Mouse (Mus musculus) layer of hippocampus, adult 9-10 months (tissue): ENCODE data around the gene Chd3.
"Not testable (repeated sequence)": the region's sequence is repeated elsewhere in the genome, so short reads cannot be mapped to it uniquely, and the experiment has no call there.

ENCODE experiments used
- DNase-seq: peaks from one replicate; pipeline ENCODE4 v3.0.0; 2022; ENCODE audit warnings: low spot score

The Chd3 gene

GRCm38 (mm10) chr11:69323667-69324111 lies 45.5 kb downstream of the Chd3 start, which contains the start of the genes Cntrob and Trappc1:
TSS of gene Cntrob (minus strand) at chr11:69323775.
TSS of gene Trappc1 (plus strand) at chr11:69323980.
- DNase-seq: peak; percentile 95

- no peak for DNase-seq
Measured at GRCm38 (mm10) chr11:69322693-69323471, 46.3 kb downstream of the Chd3 start.

GRCm38 (mm10) chr11:69322010-69322409 lies 47.2 kb downstream of the Chd3 start:
- DNase-seq: no peak

- DNase-seq: no peak
Measured at GRCm38 (mm10) chr11:69321580-69321979, 47.6 kb downstream of the Chd3 start.

GRCm38 (mm10) chr11:69318000-69318399 lies 51.2 kb downstream of the Chd3 start:
- not testable (repeated sequence) for DNase-seq

GRCm38 (mm10) chr11:69316361-69316760 lies 52.8 kb downstream of the Chd3 start:
- no peak for DNase-seq

GRCm38 (mm10) chr11:69311266-69311665 lies 57.9 kb downstream of the Chd3 start:
- no peak for DNase-seq

- no peak for DNase-seq
Measured at GRCm38 (mm10) chr11:69306039-69306438, 63.2 kb downstream of the Chd3 start.

GRCm38 (mm10) chr11:69305291-69305690 lies 63.9 kb downstream of the Chd3 start:
- DNase-seq: no peak

- no peak for DNase-seq
Measured at GRCm38 (mm10) chr11:69302817-69303216, 66.4 kb downstream of the Chd3 start.

GRCm38 (mm10) chr11:69298231-69298630 lies 71.0 kb downstream of the Chd3 start:
- DNase-seq: no peak

- DNase-seq: no peak
Measured at GRCm38 (mm10) chr11:69297799-69298198, 71.4 kb downstream of the Chd3 start.

GRCm38 (mm10) chr11:69295286-69295685 lies 73.9 kb downstream of the Chd3 start:
- no peak for DNase-seq
